Mouse (Mus musculus): ENCODE results near the gene Rhou.

The Rhou gene

DNA sequence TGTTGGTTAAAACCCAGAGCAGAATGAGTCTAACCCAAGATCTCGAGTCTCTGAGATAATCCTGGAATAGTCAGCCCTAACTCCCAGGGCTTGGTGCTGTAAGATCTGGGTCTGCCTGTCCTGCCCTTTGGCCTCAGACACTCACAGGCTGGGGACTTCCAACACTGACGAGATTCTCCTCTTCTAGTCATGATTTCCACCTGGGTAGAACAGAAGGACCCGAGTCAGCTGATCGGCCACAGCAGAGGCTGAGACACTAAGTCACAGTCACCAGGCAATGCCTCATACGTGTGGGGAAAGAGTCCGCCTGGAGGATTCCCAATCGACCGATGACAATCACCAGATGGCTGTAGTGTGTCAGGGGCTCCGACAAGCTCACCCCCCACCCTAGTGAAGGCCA lies 42.4 kb downstream of the Rhou start:
- no peak for DNase-seq (ENCODE audit: low spot score)

DNA sequence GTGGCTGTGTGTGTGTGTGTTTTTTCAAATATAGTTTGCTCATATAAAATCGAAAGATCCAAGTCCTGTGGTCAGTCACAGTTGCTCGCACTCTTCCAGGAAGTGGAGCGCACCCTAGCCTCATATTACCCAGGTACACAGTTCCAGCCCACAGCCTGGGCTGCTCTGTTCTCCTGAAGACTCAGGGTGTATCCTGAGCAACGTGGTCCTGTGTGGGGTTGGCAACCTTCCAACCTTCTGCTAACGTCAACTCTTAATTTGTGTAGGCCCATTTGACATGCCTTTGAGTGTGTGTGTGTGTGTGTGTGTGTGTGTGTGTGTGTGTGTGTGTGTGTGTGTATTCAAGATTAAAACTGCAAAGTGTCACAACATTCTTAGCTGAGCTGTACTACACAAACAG lies 43.6 kb downstream of the Rhou start:
- DNase-seq (ENCODE audit: low spot score): peak; percentile 46

DNA sequence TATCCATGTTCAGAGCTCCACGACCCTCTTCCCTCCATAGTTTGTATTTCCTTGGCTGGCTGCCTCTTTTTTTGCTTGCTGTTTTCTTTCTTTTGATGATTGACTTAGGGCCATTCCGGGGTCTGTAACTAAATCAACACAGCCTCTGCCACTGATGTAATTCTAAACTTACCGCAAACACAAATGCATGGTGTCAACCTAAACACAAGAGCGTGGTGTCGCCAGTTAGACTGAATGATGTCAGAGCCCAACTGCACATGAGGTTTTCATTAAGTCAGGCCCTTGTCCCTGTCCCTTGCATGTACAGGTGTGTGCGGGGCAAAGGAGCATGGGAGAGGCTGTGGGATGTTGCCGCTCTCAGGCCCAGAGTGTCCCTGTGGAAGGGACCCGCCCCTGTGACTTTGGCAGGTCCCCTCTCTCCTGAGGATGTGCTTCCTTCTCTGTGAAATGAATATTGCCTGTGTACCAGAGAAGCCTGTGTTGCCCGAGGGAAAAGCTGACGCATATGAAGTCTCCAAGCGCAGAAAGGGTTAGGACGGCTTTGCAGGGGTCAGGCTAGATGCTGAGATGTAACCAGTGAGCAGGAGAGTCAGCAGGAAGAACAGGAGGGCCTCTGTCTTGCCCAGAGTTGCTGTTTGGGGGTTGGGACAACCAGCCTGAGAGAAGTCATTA lies 46.8 kb downstream of the Rhou start:
- DNase-seq (ENCODE audit: low spot score): no peak

DNA sequence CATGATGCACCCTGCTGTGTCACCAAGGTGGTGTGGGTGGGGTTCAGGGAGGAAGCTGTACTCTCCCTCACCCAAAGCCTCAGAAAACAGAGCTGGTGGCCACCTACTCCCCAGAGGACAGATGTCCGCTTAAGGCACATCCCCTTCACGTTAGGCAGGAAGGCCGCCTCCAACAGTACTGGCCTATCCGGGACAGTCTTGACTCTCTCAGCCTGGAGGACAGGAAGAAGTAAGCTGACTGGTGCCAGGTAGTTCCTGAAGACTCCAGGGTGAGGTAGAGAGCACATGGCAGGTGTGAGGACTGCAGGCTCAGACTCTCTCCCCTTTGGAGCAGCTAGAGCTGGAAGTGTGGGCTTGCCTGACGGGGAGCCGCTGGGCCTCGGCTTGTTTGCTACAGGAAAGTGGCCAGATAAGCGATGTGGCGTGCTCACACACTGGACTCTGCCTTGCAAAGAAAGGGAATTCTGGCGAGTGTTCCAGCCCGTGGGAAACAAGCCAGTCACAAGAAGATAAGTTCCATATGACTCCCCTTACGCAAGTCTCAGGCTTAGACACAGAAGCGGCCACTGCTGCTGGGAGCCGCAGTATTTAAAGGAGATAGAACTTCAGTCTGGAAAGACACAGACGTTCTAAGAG lies 48.3 kb downstream of the Rhou start:
- DNase-seq (ENCODE audit: low spot score): no peak

DNA sequence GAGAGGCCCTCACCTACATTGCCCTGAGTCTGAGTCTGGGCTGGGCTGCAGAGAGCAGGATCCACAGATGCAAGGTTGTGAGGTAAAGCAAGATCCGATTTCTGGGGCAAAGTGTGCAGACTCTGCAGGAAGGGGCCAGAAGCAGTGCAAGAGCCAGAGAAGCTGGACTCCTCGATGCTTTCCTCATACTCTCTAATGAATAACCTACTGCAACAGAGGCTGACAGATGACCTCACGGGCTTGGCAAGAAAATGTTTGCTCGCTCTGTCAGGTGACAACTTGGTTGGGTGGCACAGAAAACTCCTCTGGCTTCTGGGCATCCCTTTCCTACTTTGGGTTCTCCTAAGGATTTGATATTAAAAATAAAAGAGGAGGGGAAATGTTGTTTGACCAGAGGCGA lies 51.6 kb downstream of the Rhou start:
- no peak for DNase-seq (ENCODE audit: low spot score)

DNA sequence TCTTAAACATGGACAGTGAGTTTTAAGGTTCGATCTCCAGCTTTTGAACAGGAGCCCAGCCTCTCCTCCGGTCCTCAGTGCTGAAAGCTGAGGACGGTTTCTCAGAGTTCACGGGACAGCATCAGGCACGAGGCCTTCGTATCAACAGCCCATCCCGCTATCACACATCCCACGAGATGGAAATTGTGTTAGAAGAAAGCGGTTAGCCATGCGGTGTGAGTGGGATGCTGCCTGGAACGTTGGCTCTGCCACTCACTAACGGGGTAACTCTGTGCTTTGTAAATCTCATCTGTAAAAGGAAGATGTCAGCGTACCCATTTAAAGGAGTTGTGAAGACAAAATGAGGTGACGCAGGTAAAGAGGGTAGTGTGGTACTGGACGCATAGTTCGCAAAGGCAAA lies 53.4 kb downstream of the Rhou start:
- DNase-seq (ENCODE audit: low spot score): no peak

DNA sequence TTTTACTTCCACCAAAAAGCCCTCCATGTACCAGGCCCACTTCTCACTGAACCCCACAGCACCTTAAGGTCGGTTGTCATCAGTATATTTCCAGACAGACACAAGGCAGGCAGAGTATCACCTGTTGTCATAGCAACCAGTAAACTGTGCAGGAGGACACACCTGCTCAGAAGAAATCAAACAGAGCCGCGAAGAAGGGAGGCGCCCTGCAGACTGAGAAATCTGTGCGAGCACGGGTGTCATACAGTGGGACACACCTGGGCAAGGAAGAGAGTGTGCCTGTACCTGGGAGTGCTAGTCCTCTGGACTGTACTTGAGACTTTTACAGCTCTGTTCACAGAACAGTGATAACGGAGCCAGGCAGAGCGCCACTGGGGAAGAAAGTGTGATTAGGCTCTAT lies 55.0 kb downstream of the Rhou start:
- no peak for DNase-seq (ENCODE audit: low spot score)

DNA sequence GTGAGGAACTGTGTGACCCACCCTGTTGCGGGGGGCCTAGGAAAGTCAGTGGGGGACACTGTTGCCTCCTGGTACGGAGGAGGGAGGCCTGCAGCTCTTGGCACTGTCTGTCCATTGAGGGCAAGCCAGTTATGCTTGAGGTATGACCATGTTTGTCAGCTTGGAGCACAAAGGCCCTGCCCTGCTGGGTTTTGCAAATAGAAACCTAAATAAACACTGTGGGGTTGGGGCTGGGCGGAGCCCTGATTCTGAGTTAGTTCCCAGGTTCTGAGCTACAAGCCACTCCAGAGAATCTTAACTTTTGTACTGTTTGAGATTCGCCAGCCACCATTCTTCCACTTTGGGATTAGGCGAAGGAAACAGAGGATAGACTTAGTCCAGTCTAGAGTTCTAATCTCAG lies 56.6 kb downstream of the Rhou start:
- no peak for DNase-seq (ENCODE audit: low spot score)

All from MN1 (cell line).